Mouse (Mus musculus): ENCODE measurements around the gene Egln1.

The Egln1 gene

DNA sequence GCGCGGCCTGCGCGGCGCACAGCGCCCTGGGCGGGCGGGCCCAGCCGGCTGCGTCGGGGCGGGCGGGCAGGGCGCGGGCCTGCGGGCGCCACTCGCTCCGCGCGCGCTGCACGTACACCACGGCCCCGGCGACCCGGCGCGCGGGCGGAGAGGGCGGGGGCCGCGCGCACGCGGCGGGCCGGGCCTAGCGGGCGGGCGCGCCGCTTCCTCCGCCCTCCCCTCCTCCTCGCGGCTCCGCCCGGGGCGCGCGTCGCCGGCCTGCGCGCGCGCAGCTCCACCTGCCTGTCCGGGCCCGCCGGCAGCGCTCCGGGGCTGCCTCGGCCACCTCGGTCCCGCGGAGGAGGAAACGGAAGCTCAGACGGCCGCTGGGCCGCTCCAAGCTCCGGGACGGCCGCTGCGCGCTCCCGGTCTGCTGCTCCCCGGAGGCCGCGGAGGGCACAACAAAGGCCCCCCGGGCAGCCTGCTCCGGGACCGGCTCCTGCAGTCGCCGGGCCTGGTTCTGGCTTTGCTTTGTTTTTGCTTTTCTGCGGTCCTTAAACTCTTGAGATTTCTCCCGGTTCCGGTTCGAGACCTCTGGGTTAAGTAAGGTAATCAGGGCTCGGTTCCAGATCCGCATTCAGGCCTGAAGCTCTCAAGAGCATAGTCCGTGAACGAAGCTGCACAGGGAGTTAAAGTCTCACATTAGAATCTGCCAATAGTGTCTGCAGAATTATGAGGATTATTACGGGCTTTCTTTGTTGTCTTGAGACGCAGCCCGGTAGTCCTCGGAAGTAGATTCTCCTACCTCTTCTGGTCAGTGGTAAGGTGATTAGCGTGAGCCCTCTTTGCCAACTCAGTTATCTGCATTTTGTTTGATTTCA, at the start of gene Egln1:
TSS of gene Egln1 (minus strand) at position 116 of the 860 bp plus-strand sequence.
- peak in 1 of 2 experiments; percentile 18 for DNase-seq (ENCODE audit: low read depth in 1 of 2, low spot score in 2 of 2)

DNA sequence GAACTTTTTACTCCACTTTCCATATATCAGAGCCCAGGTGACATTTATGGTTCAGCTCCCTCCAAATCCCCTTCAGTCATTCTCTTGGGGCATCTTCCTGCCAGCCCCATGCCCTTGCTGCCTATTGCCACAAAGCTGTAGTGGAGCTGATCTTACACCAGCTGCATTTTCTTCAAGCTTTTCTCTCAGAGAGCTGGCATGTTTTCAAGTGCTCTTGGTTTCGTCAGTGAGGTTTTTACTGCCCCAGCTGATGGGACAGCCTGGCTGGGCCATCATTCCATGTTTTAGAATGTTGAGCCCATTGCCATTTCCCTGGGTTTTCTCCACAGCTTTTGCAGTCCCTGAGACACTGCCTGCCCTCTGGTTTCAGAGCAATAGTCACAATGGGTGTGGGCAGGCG, 46.7 kb upstream of the Egln1 start:
- no peak for DNase-seq (ENCODE audit: low read depth in 1 of 2, low spot score in 2 of 2)

DNA sequence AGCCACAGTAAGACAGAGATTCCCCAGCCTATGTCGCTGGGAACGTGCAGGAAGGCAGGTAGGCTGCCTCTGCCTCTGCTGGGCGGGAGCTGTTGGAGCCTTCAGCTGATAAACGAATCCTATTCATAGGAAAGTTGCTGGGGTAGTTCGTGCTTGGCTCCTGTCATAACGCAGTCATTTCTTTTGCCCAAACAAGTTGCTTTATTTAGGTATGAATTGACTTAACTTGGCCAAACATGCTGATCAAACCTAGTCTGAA, 42.5 kb upstream of the Egln1 start:
- no peak for DNase-seq (ENCODE audit: low read depth in 1 of 2, low spot score in 2 of 2)

DNA sequence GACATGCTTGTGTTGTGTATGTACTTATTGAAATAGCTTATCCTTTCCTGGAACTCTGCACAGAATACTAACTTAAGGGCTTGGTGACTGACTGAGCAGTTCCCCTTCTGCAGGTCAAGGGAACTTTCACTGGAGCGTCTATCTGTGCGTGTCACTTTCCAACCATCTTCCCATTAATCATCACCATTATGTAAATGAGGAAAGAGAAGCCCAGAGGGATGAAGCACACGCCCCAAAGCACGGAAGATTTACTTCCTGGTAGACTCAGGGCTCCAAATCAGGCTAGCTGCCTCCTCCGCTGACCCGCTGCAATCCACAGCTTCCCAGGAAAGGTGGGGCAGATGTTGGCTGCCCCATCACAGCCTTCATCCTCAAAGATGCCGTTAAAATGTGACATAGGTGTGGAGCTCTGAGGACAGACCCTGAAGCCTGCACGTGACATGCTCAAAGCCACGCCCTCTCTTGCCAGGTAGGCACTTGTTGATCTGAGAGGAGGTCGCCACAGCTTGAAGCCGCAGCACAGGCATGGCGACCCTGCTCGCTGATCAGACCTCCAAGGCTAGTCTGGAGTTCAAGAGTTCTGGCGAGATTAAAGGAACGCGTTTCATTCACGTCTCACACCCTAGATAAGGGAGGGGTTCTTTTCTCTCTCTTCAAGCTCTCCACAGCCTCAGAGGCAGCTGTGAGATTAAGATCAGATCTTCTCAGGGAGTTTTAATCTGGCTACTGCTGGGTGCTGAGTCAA, 42.0 kb upstream of the Egln1 start:
- no peak for DNase-seq (ENCODE audit: low read depth in 1 of 2, low spot score in 2 of 2)

DNA sequence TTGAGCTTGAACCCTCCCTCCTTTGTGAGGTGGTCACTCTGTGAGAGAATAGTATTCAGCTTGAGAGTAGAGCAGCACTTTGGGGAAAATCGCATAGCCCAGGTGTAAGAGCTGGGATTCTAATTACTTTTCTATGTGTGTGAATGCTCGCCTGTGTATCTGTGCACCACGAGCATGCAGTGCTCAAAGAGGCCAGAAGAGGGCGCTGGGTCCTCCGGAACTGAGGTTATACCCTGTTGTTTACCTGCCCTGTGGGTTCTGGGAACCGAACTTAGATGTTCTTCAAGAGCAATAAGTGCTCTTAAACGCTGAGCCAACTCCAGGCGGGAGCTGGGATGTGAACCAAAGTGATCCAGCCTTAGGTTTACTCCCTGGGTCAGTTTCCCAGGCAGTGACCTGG, 31.7 kb upstream of the Egln1 start:
- no peak for DNase-seq (ENCODE audit: low read depth in 1 of 2, low spot score in 2 of 2)

DNA sequence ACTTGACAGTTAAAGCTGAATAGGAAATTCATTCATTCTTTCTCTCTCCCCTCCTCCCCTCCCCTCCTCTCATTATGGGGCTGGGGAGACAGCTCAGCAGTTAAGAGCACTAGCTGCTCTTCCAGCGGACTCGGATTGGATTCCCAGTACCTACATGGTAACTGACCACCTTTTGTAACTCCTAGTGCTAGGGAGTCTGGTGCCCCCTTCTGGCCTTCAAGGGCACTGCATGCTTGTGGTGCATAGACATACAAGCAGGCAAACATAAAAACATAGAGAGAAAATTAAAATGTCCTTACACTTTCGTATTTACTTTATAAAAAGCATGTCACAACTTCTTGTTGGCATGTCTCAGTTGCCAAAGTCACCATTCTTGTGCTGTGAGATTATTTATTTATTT, 30.9 kb upstream of the Egln1 start:
- DNase-seq (ENCODE audit: low read depth in 1 of 2, low spot score in 2 of 2): no peak

DNA sequence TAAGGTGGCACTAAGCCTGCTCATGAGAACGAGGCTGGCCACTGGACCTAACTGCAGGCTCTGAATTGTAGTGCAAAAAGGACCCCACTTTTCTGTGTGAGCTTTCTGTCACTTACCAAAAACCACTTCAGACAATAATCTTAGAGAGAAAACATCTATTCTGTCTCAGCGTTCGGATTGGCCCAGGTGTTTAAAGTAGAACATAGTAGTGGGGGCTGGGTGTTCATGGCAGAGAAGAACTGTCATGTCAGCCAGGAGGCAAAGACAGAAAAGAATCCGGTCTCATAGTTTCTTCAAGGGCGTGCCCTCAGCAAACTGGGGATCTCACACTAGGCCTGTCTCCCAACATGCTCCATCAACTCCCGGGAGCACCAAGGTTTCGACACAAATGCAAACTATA, 28.9 kb upstream of the Egln1 start:
- DNase-seq (ENCODE audit: low read depth in 1 of 2, low spot score in 2 of 2): no peak

DNA sequence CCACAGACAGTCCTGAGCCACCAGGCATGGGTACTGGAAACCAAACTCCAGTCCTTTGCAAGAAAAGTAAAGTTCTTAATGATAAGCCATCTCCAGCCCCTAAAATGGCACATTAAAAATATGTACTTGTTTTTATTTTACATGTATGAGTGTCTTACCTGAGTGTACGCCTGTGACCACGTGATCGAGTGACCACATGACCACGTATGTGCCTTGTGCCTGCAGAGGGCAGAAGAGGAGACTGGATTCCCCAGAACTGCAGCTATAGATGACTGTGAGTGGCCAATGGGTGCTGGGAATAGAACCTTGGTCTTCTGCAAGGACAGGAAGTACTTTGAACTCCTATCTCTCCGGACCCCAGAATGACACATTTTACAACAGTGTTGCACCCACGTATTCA, 27.1 kb upstream of the Egln1 start:
- DNase-seq (ENCODE audit: low read depth in 1 of 2, low spot score in 2 of 2): no peak

DNA sequence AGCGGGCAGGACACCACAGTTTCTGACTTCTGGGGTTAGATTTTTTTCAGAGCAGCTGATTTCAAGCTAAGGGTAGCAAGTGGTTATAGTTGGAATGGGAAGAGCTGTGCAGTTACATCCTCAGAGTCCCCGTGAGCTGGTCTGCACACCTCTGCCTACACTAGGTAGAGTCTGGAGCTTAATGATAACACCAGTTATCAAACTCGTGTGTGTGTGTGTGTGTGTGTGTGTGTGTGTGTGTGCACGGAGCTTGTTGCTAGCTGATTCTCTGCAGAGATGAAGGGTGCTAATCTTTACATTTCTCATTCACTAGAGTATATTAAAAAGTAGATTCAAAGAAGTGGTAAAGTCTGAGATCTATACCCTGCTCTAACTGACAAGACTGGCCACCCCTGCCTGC, 25.1 kb upstream of the Egln1 start:
- no peak for DNase-seq (ENCODE audit: low read depth in 1 of 2, low spot score in 2 of 2)

DNA sequence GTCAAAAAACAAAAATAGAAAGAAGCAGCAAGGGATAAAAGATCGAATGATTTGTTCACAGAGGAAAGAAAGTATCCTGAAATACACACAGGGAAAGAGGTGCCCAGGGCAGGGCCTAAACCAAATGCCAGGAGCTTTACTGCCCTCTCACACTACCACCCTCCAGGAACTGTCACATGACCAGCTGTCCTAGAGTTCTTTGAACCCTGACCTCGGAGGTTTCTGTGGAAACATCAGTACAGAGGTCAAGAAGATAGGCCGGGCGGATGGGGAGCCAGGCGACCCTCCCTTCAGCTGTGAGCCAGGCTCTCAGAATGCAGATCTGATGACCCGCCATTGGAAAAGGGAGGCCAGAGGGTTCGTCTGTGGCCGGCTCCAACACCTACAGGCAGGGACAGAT, 24.1 kb upstream of the Egln1 start:
- no peak for DNase-seq (ENCODE audit: low read depth in 1 of 2, low spot score in 2 of 2)

DNA sequence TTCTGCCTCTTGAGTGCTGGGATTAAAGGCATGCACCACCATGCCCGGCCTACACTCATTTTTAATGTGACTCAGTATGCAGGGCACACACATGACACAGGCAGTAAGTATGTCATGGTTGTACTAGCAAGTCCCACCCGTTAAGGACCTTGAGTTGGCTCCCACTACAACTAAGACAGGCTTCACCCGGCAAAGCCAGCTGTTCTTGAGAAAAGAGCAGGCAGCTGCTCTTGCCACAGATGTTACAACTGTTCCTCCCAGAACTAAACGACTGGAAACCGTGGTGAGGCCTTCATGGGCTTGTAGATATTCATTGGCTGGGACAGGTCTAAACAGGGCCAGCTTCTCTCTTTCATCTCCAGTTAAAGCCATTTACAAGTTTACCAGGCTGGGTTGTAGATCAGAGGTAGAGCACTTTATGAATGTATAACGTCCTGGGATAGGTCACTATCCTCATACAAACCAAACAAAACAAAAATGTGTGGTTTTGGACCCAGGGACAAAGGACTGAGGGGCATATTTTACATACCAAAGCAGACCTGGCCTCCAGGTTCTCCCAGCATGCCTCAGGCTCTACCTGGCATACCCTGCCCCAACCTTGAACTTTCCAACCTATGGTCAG, 21.3 kb upstream of the Egln1 start:
- DNase-seq (ENCODE audit: low read depth in 1 of 2, low spot score in 2 of 2): no peak

DNA sequence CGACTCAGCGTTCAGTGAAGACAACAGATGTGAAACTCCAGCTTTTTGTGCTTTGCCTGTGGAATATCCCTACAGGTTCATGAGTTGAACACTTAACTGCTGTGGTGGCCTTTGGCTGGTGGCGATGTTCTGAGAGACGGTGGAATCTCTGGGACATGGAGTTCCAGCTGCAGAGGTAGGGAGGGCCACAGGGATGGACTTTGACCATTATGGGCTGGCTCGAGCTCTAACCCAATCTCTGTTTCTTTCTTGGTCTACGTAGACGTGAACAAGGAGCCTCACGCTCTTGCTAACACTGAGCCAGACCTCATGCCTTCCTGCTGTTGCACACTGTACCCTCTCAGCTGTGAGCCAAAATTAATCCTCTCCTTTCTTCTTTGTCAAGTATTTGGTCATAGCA, 15.8 kb upstream of the Egln1 start:
- DNase-seq (ENCODE audit: low read depth in 1 of 2, low spot score in 2 of 2): no peak

DNA sequence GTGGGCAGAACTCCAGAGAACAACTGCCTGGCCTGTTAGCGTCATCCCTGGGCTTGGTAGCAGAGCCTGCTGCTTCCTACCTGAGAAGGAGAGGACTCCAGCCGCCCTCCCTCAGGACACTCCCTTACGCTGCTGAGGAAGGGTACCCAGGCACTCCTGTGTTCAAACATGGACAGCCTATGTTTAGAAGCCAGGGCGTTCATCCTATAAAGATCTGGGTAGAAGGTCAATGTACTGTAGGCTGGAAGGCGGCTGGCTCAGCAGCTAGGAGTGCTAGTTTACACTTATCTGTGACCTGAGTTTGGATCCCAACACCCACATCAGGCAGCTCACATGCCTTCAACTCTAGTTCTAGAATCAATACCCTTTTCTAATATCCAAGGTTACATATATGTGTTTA, 14.1 kb upstream of the Egln1 start:
- DNase-seq (ENCODE audit: low read depth in 1 of 2, low spot score in 2 of 2): no peak

DNA sequence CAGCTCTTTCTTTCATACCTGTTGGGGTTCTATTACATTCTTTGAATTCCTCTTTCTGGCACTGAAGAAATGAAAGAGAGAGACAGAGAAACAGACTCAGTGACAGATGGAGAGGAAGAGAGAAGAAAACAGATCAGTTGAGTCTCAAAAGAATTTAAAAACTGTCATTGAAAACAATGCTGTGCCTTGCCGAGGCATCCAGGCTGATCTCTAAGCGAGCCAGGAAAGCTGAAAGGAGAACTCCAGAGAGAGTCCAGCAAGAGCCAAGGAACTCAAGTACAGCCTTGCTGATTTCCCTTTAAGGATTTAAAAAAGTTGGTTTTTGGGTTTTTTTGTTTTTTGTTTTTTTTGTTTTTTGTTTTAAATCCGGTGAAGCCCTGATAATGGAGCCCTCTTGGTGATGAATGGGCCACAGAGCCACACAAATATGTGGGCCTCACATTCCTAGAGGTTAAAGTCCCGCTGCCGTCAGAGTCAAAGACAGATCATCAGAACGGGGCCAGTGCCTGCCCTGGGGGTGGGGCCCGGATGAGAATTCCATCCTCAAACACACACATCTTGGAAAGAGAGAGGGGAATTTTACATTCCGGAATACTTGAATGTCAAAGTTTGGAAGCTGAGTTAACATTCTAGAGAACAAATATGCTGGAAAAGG, 11.2 kb upstream of the Egln1 start:
- DNase-seq (ENCODE audit: low read depth in 1 of 2, low spot score in 2 of 2): no peak

DNA sequence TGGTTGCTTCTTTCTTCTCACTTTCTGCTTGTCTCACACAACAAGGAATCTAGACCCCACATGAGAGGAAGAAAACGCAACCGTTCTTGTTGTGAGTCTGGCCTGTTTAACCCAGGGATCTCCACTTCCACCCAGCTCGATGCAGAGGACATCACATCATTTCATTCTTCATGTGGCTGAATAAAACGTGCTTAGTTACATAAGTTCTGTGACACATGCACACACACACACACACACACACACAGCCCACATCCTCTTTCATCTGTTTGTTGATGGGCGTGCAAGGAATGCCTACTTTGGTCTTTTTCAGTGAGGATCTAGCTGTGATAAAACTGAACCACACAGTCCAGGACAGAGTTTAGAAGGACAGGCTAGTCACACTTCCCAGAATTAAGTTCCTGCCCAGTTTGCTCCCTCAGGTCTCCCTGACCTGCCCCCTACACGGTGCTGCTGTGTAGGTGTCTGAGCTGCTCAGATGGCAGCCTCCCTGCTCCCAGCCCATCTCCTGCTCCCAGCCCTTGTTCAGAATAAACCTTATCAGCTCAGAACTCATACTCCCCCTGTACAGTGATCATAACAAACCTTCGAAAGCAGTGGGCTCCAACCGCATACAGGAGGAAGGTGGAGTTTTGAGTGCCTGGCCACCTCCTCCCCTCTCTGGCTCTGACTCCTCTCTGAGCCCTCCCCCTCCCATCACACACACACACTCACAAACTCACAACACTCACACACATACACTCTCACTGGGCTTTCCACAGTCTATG, 10.5 kb upstream of the Egln1 start:
- no peak for DNase-seq (ENCODE audit: low read depth in 1 of 2, low spot score in 2 of 2)

DNA sequence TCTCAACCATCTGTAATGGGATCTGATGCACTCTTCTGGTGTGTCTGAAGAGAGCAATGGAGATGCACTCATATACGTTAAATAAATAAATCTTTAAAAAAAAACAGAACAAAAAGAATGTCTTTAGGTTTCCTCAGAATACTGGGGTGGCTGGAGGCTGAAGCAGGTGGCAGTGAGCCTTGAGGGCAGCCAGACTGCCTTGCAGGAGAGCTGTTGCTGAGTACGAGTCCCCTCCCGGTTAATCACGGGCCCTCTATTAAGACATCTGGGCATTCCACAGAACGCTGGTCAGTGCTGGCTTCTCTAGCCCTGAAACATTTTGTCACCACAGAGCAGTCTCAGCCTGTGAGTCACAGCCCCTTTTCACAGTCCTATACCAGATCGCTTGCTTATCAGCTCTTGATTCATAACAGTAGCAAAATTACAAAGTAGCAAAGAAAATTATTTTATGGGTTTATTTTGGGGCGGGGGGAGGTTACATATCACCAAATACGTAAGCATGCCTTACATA, 5.5 kb upstream of the Egln1 start:
- no peak for DNase-seq (ENCODE audit: low read depth in 1 of 2, low spot score in 2 of 2)

DNA sequence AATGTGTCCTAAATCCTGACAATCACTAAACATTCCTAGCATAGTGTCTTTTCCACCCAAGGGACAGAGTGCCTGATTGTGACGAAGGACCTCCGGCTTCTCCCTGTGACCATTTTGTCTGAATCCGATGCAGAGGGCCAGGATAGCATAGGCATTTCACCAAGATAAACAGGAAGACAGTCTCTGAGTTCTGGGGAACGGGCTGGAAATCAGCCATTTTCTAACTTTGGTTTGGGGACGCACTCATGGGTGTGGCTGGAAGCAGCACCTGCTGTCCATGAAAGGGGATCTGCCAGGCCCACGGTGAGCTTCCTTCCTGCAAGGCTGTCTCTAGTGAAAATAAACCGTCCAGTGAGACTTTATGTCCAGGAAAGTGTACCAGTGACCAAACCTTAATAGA, 4.1 kb upstream of the Egln1 start:
- no peak for DNase-seq (ENCODE audit: low read depth in 1 of 2, low spot score in 2 of 2)

DNA sequence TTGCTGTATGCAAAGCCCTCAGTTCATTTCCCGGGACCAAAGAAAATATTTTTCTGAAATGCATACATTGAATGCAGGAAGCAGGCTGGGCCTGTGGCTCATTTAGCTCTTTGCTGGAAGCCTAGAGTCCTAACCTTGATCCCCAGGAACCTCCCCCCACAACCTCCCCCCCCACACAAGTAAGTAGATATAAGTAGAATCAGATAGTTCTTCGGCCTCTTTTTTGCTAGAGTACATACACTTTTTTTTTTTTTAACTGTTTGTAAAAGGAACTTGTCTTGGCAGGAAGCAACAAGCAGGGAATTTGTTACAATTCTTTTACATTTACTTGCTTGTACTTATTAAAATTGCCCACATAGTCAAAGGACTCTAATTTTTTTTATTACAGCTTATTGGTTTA, 1.7 kb upstream of the Egln1 start:
- DNase-seq (ENCODE audit: low read depth in 1 of 2, low spot score in 2 of 2): no peak

DNA sequence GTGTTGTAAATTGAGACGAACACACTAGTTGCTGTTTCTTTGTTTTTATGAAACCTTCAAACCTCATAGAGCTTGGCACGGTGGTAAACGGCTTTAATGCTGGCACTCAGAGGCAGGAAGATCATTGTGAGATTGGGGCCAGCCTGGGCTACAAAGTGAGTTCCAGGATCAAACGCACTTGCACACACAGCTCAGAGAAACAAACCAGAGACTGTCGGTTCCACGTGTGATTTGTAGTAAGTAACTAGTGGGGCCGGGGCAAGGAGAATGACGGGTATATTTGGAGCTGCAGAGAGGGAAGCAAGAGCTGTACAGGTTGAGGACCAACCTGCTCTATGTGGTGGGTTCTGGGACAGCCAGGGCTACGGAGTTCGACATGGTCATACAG, 939 bp upstream of the Egln1 start:
- DNase-seq (ENCODE audit: low read depth in 1 of 2, low spot score in 2 of 2): no peak

DNA sequence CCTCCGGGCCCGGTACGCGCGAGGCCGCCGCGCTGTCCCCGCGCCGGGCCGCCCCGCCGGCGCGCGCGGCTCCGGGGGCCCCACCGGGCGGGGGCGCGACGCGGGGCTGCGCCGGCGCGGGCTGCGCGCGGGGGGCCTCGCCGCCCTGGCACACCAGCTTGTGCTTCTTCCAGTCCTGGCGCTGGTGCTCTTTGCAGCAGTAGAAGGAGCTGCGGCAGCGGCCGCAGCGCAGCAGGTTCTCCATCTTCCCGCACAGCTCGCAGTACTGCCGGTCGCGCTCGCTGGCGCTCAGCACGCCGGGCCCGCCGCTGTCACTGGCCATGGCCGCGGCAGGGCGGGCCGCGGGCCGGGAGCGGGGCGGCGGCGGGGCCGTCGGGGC, 402 bp downstream of the Egln1 start:
- no peak for DNase-seq (ENCODE audit: low read depth in 1 of 2, low spot score in 2 of 2)

Measured in monocyte, adult 2 months (primary cell).